7 mouse cellular contexts compared by ENCODE assay signal in genomic region chr12:33269743-33270142, GRCm38 (mm10).
DNase-seq lines count a peak whose midpoint lies in the region; ATAC-seq and TF ChIP-seq lines count a peak whose summit lies in the region.

No protein-coding gene starts in this region.

- H3K4me3 ChIP-seq in hindbrain, embryonic 11.5 days (ENCODE audit: low read depth, low read length): no peak overlapping the region
- no peak overlapping the region for H3K4me3 ChIP-seq in hindbrain, embryonic 16.5 days (ENCODE audit: low read length)
- H3K4me3 ChIP-seq in liver, postnatal 0 days (ENCODE audit: low read depth, low read length): no peak overlapping the region

- 80% methylated on average over 5 of the region's 5 CpGs for WGBS in hindbrain, embryonic 11.5 days
- 69% methylated on average over 5 of the region's 5 CpGs for WGBS in hindbrain, embryonic 16.5 days
- WGBS in liver, postnatal 0 days (ENCODE audit: insufficient replicate concordance): 76% methylated on average over 5 of the region's 5 CpGs

- no peaks in the 10 kb centered on the region for H3K27me3 ChIP-seq in hindbrain, embryonic 11.5 days (ENCODE audit: control insufficient read depth, insufficient read depth, low read length)
- no peaks in the 10 kb centered on the region for H3K27me3 ChIP-seq in hindbrain, embryonic 16.5 days (replicated peaks; ENCODE audit: control insufficient read depth, insufficient read depth, low read length)
- no peaks in the 10 kb centered on the region for H3K27me3 ChIP-seq in liver, postnatal 0 days (ENCODE audit: insufficient read depth, low read length)

- H3K9me3 ChIP-seq in hindbrain, embryonic 11.5 days (ENCODE audit: control insufficient read depth, low read length): no peaks in the 10 kb centered on the region
- H3K9me3 ChIP-seq in hindbrain, embryonic 16.5 days (ENCODE audit: control insufficient read depth, low read length): no peaks in the 10 kb centered on the region
- no peaks in the 10 kb centered on the region for H3K9me3 ChIP-seq in liver, postnatal 0 days (ENCODE audit: low read length)

- TF ChIP-seq EP300 in liver, postnatal 0 days (IDR thresholded peaks at IDR 0.05; ENCODE audit: low read depth): no peak

- TF ChIP-seq CTCF in liver, postnatal 0 days (IDR thresholded peaks at IDR 0.05; ENCODE audit: low read depth): peak; percentile 84

- no peaks in the 10 kb centered on the region for H3K4me1 ChIP-seq in hindbrain, embryonic 11.5 days (replicated peaks; ENCODE audit: control insufficient read depth, insufficient read depth, low read length)
- peaks cover 6% of the 10 kb centered on the region; the same call in 1 of the 2 replicates for H3K4me1 ChIP-seq in hindbrain, embryonic 16.5 days (ENCODE audit: control insufficient read depth, insufficient read depth, low read depth, low read length)
- H3K4me1 ChIP-seq in liver, postnatal 0 days (ENCODE audit: insufficient read depth): no peaks in the 10 kb centered on the region

- H3K36me3 ChIP-seq in hindbrain, embryonic 11.5 days (ENCODE audit: control insufficient read depth, insufficient read depth, low read length): no peaks in the 10 kb centered on the region
- no peaks in the 10 kb centered on the region for H3K36me3 ChIP-seq in hindbrain, embryonic 16.5 days (ENCODE audit: control insufficient read depth, insufficient read depth, low read length)
- no peaks in the 10 kb centered on the region for H3K36me3 ChIP-seq in liver, postnatal 0 days (replicated peaks; ENCODE audit: insufficient read depth, low read length)

- H3K4me2 ChIP-seq in hindbrain, embryonic 11.5 days (replicated peaks; ENCODE audit: low read depth, low read length): no peak overlapping the region
- no peak overlapping the region for H3K4me2 ChIP-seq in hindbrain, embryonic 16.5 days (ENCODE audit: low read length)
- no peak overlapping the region for H3K4me2 ChIP-seq in liver, postnatal 0 days (ENCODE audit: low read depth, low read length)

- H3K27ac ChIP-seq in hindbrain, embryonic 11.5 days (ENCODE audit: low read depth, low read length): no peak overlapping the region
- H3K27ac ChIP-seq in hindbrain, embryonic 16.5 days (ENCODE audit: low read depth, low read length): no peak overlapping the region
- no peak overlapping the region for H3K27ac ChIP-seq in liver, postnatal 0 days (ENCODE audit: low read depth)

- H3K9ac ChIP-seq in hindbrain, embryonic 11.5 days (ENCODE audit: low read depth, low read length): no peak overlapping the region
- no peak overlapping the region for H3K9ac ChIP-seq in hindbrain, embryonic 16.5 days (ENCODE audit: low read depth, low read length)
- no peak overlapping the region for H3K9ac ChIP-seq in liver, postnatal 0 days (replicated peaks)

- peak; percentile 62 for DNase-seq in hindbrain, embryonic 11.5 days (ENCODE audit: low spot score)
- DNase-seq in A20 (ENCODE audit: low read depth, low spot score): peak; percentile 76
- DNase-seq in ES-CJ7 (ENCODE audit: low read depth, low spot score): peak; percentile 79
- peak; percentile 74 for DNase-seq in embryo, embryonic 10 days (ENCODE audit: low spot score)
- DNase-seq in liver, postnatal 0 days: peak; percentile 73
- DNase-seq in testis, postnatal 10 days (ENCODE audit: low spot score): peak; percentile 68

- ATAC-seq in hindbrain, embryonic 11.5 days (ENCODE audit: low FRiP score): no peak
- ATAC-seq in hindbrain, embryonic 16.5 days: no peak
- ATAC-seq in liver, postnatal 0 days: no peak
